Mouse (Mus musculus) gastrocnemius, postnatal 25 days (tissue): ENCODE measurements around the gene Yipf4. TPM values are rescaled to one million over a fixed set of nuclear protein-coding genes. Genes with fewer than 3 reads are reported as not detected.
"Not testable (repeated sequence)": the region's sequence is repeated elsewhere in the genome, so short reads cannot be mapped to it uniquely, and the experiment has no call there.

Source experiments
- DNase-seq: peaks from one replicate; pipeline ENCODE4 v3.0.0; 2022
- long read RNA-seq, 2 experiments: library from polyadenylated mRNA; stranded (forward); transcript quantifications; one replicate each; pipeline ENCODE4 v2.0.0; 2021
- total RNA-seq, 2 experiments: library from RNA; stranded (reverse); gene quantifications; 1 replicate in 1 of 2; 2 replicates in 1 of 2; pipeline ENCODE4 v1.2.3; 2021

The Yipf4 gene
- total RNA-seq, result 10 to 100 TPM; 25.8 to 30.1 TPM
- long read RNA-seq, experiment 1, transcript Yipf4-201 (6 exons, 2,133 nt), result major isoform, 25 of 25 reads
- long read RNA-seq, experiment 1, partial matches to known transcripts, result 0 of 25 reads
- long read RNA-seq, experiment 1, other reads (novel, unspliced or antisense), result 0 of 25 reads
- long read RNA-seq, experiment 2, transcript Yipf4-201 (6 exons, 2,133 nt), result major isoform, 27 of 27 reads
- long read RNA-seq, experiment 2, partial matches to known transcripts, result 0 of 27 reads
- long read RNA-seq, experiment 2, other reads (novel, unspliced or antisense), result 0 of 27 reads

- DNase-seq, result peak; percentile 95
These were observed at the start of gene Yipf4 for GRCm38 (mm10) chr17:74489024-74489900. Gene Yipf4, plus strand, starts transcription at chr17:74489493.

GRCm38 (mm10) chr17:74440486-74440885 is 48.8 kb upstream of the Yipf4 start:
- no peak for DNase-seq

GRCm38 (mm10) chr17:74449776-74450175 is 39.5 kb upstream of the Yipf4 start:
- no peak for DNase-seq

GRCm38 (mm10) chr17:74453928-74454327 is 35.4 kb upstream of the Yipf4 start:
- no peak for DNase-seq

- no peak for DNase-seq
These were observed 34.6 kb upstream of the Yipf4 start for GRCm38 (mm10) chr17:74454660-74455059.

- no peak for DNase-seq
These were observed 33.9 kb upstream of the Yipf4 start for GRCm38 (mm10) chr17:74455426-74455825.

- DNase-seq, result no peak
These were observed 32.5 kb upstream of the Yipf4 start for GRCm38 (mm10) chr17:74456825-74457224.

GRCm38 (mm10) chr17:74457972-74458677 is 31.2 kb upstream of the Yipf4 start:
- no peak for DNase-seq

GRCm38 (mm10) chr17:74458711-74459408 is 30.4 kb upstream of the Yipf4 start, which contains the start of gene Nlrc4:
Gene Nlrc4, minus strand, starts transcription at chr17:74459142.
- no peak for DNase-seq

GRCm38 (mm10) chr17:74463510-74463909 is 25.8 kb upstream of the Yipf4 start:
- DNase-seq, result no peak

GRCm38 (mm10) chr17:74467981-74468380 is 21.3 kb upstream of the Yipf4 start:
- not testable (repeated sequence) for DNase-seq

- DNase-seq, result not testable (repeated sequence)
These were observed 19.2 kb upstream of the Yipf4 start for GRCm38 (mm10) chr17:74470133-74470532.

- no peak for DNase-seq
These were observed 8.8 kb upstream of the Yipf4 start for GRCm38 (mm10) chr17:74480361-74481069.

- no peak for DNase-seq
These were observed 568 bp downstream of the Yipf4 start for GRCm38 (mm10) chr17:74489901-74490220.

- no peak for DNase-seq
These were observed 2.3 kb downstream of the Yipf4 start for GRCm38 (mm10) chr17:74491565-74491964.

- no peak for DNase-seq
These were observed 10.9 kb downstream of the Yipf4 start for GRCm38 (mm10) chr17:74500204-74500603.

GRCm38 (mm10) chr17:74501085-74501484 is 11.8 kb downstream of the Yipf4 start:
- no peak for DNase-seq

- DNase-seq, result no peak
These were observed 18.6 kb downstream of the Yipf4 start for GRCm38 (mm10) chr17:74507934-74508333.

- DNase-seq, result no peak
These were observed 19.3 kb downstream of the Yipf4 start for GRCm38 (mm10) chr17:74508600-74508999.

- no peak for DNase-seq
These were observed 23.0 kb downstream of the Yipf4 start for GRCm38 (mm10) chr17:74512308-74512707.
